Mouse (Mus musculus) bone marrow macrophage, adult 2 months (primary cell): ENCODE results near the gene Nfib.

Experiments used
- CTCF ChIP-seq: IDR thresholded peaks from 2 replicates; pipeline ENCODE4 v1.5.1; 2012; ENCODE audit warnings: low read depth, mild to moderate bottlenecking, low read length, moderate library complexity
- POLR2A ChIP-seq: IDR thresholded peaks from 2 replicates; pipeline ENCODE4 v1.6.1; 2012; ENCODE audit warnings: mild to moderate bottlenecking, low read depth, low read length, borderline replicate concordance

DNA sequence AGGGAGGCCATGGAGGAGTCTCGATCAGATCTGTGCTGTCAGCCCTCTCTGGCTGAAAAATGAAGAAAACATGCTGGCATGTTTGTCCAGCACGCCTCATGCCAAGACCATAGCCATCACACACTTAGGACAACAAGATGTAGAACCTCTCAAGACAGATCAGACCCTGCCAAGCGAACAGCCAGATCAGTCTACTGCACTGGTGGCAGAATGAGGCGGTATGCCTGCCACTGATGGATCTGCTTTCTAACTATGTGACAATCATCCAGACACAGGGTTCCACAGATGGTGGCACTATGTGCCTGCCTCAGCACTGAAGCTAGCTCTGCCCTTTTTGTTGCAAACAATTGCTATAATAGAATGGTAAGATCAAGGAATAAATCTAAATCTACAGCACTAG, 250.6 kb downstream of the Nfib start:
- TF ChIP-seq POLR2A (no peak), CTCF (no peak)
